Mouse (Mus musculus) kidney, adult 2 months (tissue): ENCODE data around the gene Tada2a.

Source experiments
- CTCF ChIP-seq: fragments of 200-500 bp; conservative IDR thresholded peaks from 2 replicates; pipeline ENCODE4 v1.5.1; 2011; ENCODE audit warnings: low read depth, mild to moderate bottlenecking, control low read depth, low read length, moderate library complexity, mixed read lengths; ENCODE audit not compliant: insufficient read depth, insufficient read length
- POLR2A ChIP-seq: fragments of 200-500 bp; IDR thresholded peaks from one replicate; pipeline ENCODE4 v1.6.1; 2011; ENCODE audit warnings: low read depth, low read length, control low read depth

DNA sequence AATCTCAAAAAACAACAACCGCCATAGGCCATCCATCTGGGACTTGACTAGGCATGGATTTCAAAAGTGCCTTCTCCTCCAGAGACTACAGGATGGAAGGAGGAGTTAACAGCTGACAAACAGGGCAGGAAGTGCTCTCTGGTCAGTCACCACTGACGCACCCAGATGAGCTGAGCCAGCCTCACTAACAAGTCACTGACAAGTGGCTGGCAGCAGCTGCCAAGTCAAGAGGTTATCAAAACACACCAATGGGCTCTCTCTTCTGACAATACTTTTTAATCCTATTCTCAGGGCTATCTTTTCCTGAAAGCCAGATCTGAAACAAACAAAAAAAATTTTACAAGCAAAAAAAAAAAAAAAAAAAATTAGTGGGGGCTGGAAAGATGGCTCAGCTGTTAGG is 66.6 kb downstream of the Tada2a start:
- TF ChIP-seq CTCF (no peak), POLR2A (no peak)
